Mouse (Mus musculus): ENCODE data around the gene Fcgr4.
"Not testable (repeated sequence)": the region's sequence is repeated elsewhere in the genome, so short reads cannot be mapped to it uniquely, and the experiment has no call there.

The Fcgr4 gene

GRCm38 (mm10) chr1:171057253-171057652, 38.5 kb downstream of the Fcgr4 start:
- no peak for DNase-seq (ENCODE audit: low spot score)

GRCm38 (mm10) chr1:171059203-171059602, 40.5 kb downstream of the Fcgr4 start:
- no peak for DNase-seq (ENCODE audit: low spot score)

- DNase-seq (ENCODE audit: low spot score): no peak
These were observed 41.7 kb downstream of the Fcgr4 start for GRCm38 (mm10) chr1:171060392-171060791.

DNA sequence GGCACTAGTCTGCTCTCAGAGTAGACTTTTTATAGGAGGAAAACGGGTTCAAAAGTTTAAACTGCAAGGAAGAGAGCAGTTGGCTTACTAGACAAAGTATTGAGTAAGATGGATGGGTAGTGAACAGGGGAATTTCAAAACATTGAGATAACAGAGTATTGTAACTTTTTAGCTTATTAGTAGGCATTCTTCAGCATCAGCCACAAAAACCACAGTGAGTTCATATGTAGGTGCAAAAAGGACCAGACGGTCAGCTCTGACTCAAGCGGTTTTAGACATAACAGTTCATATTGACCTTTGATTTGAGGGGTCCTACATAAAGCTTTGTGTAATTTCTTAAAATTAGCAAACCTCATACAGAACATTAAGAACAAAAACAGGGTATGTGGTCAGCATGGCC, 42.8 kb downstream of the Fcgr4 start:
- DNase-seq (ENCODE audit: low spot score): no peak

DNA sequence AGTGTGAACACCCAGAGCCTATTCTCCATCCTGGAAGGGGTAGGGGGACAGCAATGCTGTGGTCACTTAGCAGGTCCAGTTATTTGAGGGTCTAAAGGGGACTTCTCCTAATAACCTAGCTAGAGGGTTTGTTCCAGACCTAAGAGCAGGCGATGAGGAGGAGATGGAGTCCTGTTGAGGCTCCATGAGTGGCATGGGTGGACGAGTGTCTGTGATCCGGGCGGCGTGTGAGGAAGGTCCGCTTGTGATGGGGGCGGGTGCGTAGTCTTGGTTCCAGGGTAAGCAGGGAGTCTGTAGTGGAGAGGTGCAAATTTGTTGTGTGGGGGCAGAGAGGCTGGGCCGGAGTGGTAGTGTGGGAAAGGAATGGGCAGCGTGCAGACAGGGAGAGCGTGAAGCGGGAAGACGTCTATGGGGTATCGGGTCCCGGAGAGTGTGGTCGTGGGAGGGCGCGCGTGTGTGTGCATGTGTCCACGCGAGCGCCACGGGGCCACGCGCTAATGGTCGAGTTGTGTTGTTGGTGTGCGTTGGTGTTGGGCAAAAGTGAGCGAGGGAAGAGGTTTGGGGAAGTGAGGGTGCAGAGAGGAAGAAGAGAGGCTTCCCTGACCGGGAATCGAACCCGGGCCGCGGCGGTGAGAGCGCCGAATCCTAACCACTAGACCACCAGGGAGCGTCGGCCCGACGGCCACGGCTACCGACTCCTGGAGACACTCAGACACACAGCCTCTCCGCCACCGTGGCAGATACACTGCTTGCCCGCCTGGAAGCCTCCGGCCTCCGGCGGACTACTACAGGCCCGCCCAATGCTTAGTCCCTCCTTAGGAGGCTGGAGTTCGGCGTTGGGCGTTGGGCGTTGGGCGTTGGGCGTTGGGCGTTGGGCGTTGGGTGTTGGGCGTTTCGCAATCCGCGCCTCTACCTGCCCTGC, 45.1 kb downstream of the Fcgr4 start:
- DNase-seq (ENCODE audit: low spot score): not testable (repeated sequence)

- DNase-seq (ENCODE audit: low spot score): peak; percentile 74
These were observed 45.9 kb downstream of the Fcgr4 start, which contains the start of gene Fcgr3 for GRCm38 (mm10) chr1:171064491-171065242. Gene Fcgr3, minus strand, starts transcription at chr1:171064935.

GRCm38 (mm10) chr1:171065243-171065587, 46.5 kb downstream of the Fcgr4 start:
- DNase-seq (ENCODE audit: low spot score): not testable (repeated sequence)

DNA sequence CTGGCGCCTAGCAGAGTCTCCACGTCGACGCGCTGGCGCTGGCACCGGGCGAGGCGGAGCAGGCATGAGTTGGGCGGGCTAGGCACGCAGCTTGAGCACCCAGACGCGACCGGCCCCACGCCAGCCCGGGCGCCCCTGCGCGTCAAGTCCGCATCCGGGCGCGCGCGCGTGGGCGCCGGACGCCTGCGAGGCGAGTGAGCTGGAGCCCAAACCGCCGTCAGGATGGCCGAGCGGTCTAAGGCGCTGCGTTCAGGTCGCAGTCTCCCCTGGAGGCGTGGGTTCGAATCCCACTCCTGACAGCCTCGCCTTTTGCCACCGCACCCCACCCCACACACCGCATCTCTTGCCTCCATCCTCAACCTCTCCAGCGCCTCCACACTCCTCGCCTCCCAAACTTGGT, 47.0 kb downstream of the Fcgr4 start:
- DNase-seq (ENCODE audit: low spot score): not testable (repeated sequence)

GRCm38 (mm10) chr1:171066583-171066982, 47.9 kb downstream of the Fcgr4 start:
- not testable (repeated sequence) for DNase-seq (ENCODE audit: low spot score)

- DNase-seq (ENCODE audit: low spot score): not testable (repeated sequence)
These were observed 49.2 kb downstream of the Fcgr4 start for GRCm38 (mm10) chr1:171067928-171068327.

GRCm38 (mm10) chr1:171069508-171069907, 50.8 kb downstream of the Fcgr4 start:
- peak; percentile 39 for DNase-seq (ENCODE audit: low spot score)

- DNase-seq (ENCODE audit: low spot score): peak; percentile 20
These were observed 52.2 kb downstream of the Fcgr4 start for GRCm38 (mm10) chr1:171070879-171071278.

GRCm38 (mm10) chr1:171071726-171072125, 53.0 kb downstream of the Fcgr4 start:
- not testable (repeated sequence) for DNase-seq (ENCODE audit: low spot score)

DNA sequence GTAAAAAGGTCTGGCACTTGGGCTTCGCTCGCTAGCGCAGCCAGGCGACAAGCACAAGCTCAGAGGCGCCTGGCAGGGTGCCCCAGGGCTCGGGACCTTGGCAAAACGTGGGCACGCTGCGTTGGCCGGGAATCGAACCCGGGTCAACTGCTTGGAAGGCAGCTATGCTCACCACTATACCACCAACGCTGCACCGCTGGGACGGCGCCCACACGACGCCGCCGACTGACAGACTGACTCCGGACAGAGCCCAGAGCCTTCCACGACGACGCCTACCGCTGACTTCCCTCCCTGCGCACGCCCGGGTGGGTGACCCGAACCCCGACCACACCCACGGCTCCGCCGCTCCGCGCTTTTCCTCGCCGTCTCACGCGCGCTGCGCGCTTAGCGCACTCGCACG, 53.5 kb downstream of the Fcgr4 start:
- not testable (repeated sequence) for DNase-seq (ENCODE audit: low spot score)

DNA sequence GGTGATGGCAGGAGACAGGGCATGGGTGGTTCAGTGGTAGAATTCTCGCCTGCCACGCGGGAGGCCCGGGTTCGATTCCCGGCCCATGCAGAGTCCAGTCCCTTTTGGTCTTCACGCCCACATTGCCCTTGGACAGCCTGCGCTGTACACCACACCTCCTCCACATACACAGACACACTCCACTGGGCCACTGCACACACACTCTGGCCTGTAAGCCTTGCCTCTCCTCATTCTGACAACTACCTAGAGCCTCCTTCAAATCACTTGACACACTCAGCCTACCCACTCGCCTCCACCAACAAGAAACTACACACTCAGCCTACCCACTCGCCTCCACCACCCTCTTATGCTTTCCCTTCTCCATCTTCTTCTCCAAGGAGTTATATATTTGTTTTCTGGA, 55.6 kb downstream of the Fcgr4 start:
- DNase-seq (ENCODE audit: low spot score): peak; percentile 62

GRCm38 (mm10) chr1:171076176-171076575, 57.5 kb downstream of the Fcgr4 start:
- DNase-seq (ENCODE audit: low spot score): not testable (repeated sequence)

- DNase-seq (ENCODE audit: low spot score): not testable (repeated sequence)
These were observed 58.5 kb downstream of the Fcgr4 start for GRCm38 (mm10) chr1:171077192-171077591.

- not testable (repeated sequence) for DNase-seq (ENCODE audit: low spot score)
These were observed 59.2 kb downstream of the Fcgr4 start for GRCm38 (mm10) chr1:171077955-171078354.

DNA sequence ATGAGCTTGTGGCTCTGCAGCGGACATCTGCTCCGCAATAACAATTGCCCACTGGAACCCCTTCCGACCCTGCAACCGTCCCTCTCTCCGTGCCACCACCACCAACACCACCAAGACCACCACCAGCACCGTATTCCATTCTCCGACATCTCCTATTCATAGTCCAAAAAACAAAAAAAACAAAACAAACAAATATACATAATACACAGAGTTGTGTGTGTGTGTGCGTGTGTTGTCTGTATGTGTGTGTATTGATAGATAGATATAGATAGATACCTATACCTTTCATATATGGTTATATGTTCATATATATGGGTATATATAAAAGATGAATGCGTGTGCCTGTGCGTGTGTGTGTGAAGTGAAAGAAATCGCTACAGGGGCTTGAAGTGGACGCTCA, 59.7 kb downstream of the Fcgr4 start:
- DNase-seq (ENCODE audit: low spot score): not testable (repeated sequence)

- DNase-seq (ENCODE audit: low spot score): not testable (repeated sequence)
These were observed 60.6 kb downstream of the Fcgr4 start for GRCm38 (mm10) chr1:171079345-171079744.

Data from retina, embryonic 14.5 days (tissue).